Mouse (Mus musculus) gastrocnemius, adult 8-10 months (tissue): ENCODE results near the gene Amigo2. TPM values are rescaled to one million over a fixed set of nuclear protein-coding genes. Genes with fewer than 3 reads are reported as not detected.
"Not testable (repeated sequence)": the region's sequence is repeated elsewhere in the genome, so short reads cannot be mapped to it uniquely, and the experiment has no call there.

Experiments
- DNase-seq, 2 experiments: peaks; one replicate each; pipeline ENCODE4 v3.0.0; 2022; ENCODE audit warnings: low spot score in 2 of 2
- total RNA-seq, 4 experiments: library from RNA; stranded (reverse); gene quantifications; 2 replicates each; pipeline ENCODE4 v1.2.4; 2022

Gene Amigo2
- total RNA-seq, 4 experiments from 2014 or later: 0.82 to 1.9 (median 1.7) TPM

DNA sequence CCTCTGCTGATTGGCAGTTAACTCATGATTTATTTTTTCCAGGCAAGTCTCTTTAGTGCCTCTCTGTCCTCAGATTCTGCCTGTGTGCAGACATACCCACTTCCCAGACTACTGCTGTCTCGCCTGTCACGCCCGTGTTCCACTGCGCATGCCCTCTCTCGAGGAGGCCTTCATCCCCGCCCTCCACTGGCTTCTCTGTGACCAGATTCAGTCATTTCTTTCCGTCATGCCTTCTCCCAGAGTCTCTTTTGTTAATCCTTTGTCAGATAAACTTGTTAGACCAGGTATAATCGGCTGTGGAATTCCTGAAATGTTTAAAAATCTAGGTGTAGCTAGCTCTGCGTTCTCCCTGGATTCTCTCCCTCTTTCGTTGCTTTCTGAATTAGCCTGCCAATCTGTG lies 23.7 kb downstream of the Amigo2 start:
- no peak for DNase-seq

DNA sequence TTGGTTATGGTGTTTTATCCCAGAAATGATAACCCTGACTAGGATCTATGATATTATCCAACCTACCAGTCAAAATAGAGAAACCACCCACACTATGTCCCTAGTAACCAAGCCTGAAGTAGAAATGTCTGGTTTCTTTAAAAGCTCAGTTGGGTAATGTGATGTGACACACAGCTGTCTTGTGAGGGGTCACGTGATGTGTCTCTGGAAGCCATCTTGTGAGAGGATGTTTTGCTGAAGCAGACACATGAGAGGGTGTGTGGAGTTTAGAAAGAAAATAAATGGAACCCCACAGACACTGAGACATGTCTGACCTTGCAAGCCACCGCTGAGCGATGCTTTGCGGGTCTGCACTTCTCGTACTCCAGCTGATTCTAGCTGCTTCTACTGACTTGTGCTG lies 30.2 kb downstream of the Amigo2 start:
- no peak for DNase-seq

DNA sequence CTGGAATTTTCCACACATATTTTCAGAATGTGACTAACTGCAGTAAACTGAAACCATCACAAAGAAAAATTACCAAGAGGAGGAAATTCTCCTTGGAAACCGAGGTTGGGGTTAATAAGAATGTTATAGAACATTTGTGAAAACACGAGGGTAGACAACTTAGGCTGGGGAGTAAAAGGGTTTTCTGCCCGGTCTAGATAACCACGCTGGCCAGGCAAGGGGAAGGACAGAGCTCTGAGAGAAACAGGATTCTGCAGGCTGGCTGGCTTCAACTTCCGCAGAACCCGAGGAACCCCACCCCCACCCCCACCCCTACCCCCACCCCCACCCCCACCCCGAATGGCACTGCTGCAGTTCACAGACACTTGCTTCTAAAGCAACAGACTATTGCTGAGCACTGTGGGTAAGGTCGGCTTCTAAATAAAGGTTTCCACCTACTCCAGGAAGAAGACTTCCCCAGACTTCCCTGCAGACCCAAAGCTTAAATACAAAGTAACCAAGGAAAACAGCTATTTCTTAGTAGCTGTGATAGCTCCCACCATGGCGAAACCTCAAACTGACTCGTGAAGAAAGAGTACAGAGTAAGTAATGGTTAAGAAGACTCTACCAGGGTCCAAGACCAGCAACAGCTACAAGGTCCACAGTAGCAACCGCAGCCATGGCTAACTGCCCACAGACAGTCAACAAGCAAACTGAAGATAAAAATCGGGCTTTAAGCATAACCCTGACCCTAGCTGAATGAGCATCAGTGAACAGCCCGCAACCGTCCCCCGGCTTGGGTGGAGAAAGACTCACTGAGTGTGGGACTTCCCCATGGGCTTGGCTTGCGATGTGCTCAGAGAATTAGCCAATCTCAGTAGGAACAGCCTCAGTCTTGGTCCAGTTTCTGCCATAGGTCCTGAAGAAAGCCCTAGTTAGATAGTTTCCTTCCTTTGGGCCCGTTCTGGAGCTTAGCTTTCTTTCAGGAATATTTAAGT lies 34.3 kb downstream of the Amigo2 start:
- no peak for DNase-seq

DNA sequence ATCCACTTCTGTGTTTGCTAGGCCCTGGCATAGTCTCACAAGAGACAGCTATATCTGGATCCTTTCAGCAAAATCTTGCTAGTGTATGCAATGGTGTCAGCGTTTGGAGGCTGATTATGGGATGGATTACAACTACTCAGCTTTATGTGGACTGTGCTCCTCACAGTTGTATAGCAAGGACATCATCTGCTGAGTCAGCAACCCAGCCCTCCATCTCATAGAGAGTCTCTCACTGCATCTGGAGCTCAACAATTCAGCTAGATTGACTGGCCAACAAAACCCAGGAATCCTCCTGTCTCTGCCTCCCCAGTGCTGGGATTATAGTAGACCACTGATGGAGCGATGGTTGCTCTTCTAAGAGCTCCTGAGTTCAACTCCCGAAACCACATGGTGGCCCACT lies 37.3 kb downstream of the Amigo2 start:
- DNase-seq: not testable (repeated sequence)

DNA sequence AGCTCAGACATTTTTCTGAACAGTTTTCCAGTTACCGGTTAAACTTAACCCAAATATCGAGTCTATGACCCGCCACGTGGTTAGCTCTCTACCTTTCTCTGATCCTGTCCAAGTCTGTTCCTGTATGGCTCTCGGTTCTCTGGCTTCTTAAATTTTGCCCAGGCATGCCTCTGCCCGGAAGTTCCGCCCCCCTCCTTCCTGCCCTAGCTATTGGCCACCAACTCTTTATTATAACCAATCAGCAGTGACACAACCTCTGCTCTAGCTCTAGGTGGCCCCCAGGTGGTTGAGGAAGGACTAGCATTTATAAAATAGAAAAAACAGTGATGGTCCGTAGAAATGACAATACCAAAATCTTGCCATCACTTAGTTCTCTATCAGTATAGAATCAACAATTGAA lies 40.6 kb downstream of the Amigo2 start:
- no peak for DNase-seq

DNA sequence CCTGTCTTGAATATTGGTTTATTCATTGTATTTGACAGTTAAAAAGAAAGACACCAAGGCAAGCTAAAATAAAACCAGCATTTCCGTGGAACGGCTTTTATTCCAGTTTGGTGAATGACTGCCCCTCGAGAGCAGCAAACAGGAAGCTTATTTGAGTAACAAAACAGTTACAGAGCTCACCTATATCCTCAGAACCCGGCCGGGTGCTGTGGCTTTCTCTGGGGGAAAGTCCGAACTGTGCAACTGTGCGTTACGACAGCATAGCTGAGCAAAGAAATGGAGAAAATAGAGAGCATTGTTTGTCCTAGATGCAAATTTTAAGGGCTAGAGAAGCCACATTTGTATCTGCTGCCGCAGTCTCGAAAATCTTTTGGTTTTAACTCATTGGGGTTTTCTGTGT lies 41.3 kb downstream of the Amigo2 start:
- no peak for DNase-seq

DNA sequence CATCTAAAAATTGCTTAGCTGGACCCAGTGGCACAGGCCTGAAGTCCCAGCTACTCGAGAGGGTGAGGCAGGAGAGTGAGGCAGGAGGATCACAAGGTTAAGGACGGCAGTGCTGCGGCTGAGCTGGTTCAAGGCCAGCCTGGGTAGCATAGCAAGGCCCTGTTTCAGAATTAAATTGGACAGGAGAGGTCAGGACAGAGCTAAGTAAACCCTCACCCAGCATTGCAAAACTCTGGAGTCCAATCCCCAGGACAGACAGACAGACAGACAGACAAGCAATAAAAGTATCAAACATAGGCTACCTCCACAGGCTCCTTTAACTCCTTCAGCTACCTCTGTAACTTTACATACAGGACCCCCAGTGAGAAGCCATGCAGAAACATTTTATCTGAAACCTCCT lies 42.2 kb downstream of the Amigo2 start:
- DNase-seq: no peak

DNA sequence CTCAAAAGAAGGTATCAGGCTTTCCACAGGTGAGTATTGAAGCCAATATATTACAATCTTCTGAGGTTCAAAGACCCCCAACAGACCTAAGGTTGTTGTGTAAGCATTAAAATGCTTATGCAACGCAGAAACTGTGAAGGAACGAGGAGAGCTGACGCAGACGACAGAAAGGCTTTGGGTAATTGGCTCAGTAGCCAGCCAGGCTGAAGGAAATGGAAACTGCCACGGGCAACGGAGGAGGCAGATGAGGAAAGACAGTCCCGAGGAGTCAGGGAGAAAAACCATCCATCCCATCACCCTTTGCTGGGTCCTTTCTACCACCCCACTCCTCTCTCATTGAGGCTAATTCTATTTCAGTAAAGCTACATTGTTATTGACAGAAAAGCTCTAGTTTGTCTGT lies 50.4 kb downstream of the Amigo2 start:
- no peak for DNase-seq

DNA sequence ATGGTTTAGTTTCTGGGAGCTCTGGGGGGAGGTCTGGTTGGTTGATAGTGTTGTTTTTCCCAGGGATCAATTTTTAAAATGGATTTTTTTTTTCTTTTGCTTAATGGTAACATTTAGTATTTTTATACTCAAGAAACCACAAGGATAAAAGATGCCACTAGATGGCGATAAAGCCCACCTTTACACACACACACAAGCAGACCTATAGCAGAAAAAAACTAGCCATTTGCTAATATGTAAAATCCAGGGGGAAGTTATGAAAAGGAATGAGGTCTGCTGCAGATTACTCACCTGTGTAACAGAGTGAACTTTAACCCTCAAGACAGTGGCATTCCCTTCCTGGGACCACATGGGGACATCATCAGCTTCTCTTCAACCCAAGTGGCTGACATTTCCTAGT lies 51.5 kb downstream of the Amigo2 start:
- DNase-seq: no peak

Other genes with a start within 250 kb of the Amigo2 start
- gene Slc38a4, start 191.3 kb downstream of the Amigo2 start, total RNA-seq: 100 to 1,000 TPM; 122 to 173 (median 146) TPM
- gene Pced1b, start 180 bp downstream of the Amigo2 start, total RNA-seq: 1 to 10 TPM in 1 of 4 experiments, under 1 TPM in 3; 0.51 to 1.6 (median 0.81) TPM